Mouse (Mus musculus) right cerebral cortex, adult 18-20 months (tissue): ENCODE measurements around the gene Dock2.

Source experiments
- DNase-seq: peaks from one replicate; pipeline ENCODE4 v3.0.0; 2022; ENCODE audit warnings: mixed read lengths

The Dock2 gene

DNA sequence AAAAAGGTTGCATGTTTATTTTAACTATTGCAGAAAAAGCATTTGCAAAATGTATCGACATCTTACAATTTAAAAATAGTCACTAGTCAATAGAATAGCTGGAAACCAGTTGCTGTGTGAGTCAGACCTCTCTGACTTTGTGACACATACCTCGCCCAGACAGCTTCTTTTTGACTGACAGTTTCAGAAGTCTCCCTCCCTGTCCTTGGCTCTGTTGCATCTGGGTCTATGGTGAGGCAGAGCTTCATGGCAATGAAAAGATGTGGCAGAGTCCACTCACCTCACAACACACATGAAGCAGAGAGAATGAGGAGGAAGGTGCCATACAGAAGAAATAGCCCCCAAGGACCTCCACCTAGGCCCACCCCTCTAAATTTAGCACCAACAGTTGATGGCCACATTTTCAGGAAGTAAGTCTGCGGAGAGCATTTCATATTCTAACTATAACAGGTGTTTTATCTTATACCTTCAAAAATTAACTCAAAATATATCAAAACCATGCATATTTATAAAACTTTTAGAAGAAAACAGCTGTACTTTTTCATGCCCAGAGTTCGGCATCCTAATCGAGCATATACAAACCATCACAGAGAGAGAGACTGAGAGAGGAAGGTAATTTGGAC is 19.8 kb downstream of the Dock2 start:
- DNase-seq, result no peak

DNA sequence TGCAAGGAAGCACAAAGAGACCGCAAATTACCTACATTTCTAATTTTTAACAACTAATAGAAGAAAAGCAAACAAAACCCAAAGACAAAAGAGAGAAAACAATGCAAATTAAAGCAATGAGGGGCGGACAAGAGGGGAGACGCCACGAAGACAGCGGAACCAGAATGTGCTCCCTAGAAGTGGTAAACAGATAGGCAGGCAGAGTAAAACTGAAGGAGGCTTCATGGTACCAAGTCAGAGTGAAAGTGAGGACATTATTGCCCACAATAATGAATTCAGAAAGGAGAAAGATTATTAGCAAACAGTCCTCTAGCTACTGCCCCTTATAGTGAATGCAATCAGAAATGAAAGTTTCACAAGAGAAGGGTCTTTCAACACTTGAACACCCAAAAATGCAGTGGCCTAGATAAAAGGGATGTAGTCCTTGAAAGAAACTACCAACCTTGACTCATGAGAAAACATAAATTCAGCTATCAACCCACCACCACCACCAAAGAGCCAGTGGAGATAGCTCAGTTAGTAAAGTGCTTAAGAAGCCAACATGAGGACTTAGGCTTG is 21.0 kb downstream of the Dock2 start:
- no peak for DNase-seq

DNA sequence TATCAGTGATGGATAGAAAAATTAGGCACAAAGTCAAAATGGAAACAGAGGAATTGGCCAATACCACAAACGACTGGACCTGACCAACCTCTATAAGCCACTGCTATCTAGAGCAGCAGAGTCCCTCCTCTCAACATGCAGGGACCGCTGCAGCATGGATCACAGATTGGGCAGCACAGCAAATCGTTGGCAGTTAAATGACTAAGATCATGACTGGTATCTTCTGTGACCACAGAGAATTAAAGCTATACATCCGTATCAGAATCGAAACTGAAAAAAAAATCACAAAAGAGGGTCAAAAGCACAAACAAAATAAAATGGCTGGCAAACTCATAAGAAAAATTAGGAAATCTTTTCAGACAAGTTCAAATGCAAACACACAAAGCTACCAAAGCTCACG is 21.6 kb downstream of the Dock2 start:
- no peak for DNase-seq

DNA sequence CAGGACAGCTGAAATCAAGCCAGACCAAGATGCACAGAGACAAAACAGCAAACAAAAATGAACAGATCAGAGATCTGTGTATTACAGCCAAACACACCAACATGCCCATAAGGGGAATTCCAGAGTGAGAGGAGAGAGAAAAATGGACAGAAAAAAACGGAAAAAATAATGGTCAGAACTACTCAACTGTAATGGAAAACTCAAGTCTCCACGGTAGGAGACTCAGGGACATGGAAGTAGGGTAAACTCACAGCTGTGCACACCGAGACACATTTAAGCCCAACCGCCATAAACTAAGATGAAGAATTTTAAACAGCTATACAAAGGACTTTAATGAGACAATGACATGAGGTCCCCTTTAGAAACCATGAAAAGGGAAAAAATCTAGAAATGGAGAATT is 24.1 kb downstream of the Dock2 start:
- no peak for DNase-seq

DNA sequence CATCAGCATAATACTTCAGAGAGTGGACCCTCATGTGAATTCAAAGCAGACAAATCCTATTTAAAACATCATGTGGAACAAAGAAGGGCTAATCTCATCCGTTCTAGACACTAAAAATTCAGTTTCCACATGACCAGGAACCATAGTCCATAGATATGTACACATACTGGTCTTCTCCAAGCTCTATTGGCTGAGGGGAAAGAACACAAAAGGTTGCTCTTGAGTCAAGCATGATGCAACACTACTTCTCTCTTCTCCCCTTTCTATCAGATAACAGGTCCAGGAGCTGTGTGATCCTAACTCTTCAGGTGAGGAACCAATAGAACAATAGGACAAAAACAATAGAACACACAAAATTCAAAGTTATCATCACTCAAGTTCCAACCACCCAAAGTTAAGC is 42.6 kb downstream of the Dock2 start:
- DNase-seq, result no peak

DNA sequence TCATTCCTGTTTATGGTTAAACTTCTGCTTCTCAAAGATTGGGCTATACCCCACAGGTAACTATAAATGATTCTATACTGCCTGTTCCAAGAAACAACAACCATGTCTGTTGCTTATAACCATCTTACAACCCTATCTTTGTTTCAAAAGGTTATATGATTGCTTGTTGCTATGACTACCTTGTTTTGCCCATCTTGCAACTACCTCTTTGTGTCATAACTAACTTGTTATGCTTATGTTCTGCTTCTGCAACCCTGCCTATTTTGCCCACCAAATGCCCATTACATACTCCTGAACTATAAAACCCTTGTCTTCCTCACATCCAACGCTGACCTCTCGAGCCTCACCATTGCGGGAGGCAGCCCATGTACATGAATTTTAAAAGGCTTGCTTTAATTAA is 43.9 kb downstream of the Dock2 start:
- no peak for DNase-seq

DNA sequence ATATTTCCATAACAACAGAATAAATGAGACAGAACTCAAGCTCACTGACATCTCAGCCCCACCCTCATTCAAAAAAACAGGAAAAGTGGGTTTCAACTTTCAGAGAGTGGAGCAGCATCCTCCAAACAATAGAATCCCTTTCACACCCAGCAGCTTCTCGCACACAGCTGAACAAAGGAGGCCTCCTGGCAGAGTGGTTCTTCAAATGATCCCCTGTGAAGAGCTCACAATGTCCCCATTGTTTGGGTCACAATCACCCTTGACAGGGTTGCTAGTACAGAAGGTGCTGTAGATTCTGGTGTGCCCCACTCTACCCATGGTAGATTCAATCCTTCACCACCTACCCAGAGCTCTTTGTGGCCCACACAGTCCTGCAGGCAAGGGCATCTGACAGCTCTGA is 44.7 kb downstream of the Dock2 start:
- peak; percentile 33 for DNase-seq

DNA sequence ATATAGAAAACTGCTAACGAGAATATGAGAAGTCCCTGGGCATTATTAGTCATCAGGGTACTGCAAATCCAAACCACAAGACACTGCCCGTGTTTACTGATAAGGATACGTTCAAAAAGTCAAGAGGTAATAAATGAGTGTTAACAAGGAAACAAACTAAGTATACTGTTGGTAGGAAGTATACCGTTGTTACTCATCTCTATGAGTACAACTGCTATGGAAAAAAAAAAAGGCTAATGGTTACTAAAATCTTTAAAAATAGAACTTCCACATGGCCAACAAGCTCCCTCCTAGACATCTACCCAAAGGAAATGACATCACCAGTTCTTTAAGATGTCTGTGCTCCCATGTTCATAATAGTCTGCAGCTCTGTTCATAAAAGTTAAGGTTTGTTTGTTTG is 46.5 kb downstream of the Dock2 start:
- no peak for DNase-seq

DNA sequence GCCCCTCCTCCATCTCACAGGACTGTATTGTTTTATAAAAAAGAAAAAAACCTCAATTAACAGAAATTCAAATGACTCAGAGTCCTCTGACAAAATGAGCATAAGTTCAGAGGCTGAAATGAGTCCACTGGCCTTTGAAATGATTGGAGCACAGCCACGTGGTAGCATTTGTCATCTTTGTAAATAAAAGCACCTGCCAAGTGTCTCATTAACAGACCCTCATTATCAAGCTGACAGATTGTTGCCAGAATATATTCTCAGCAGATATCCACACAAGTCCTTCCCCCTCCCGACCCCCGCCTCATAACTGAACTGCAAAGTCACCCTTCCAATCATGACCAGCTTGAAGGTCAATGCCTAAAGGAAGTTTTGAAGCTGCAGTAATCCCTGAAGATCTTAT is 49.7 kb downstream of the Dock2 start:
- DNase-seq, result no peak

DNA sequence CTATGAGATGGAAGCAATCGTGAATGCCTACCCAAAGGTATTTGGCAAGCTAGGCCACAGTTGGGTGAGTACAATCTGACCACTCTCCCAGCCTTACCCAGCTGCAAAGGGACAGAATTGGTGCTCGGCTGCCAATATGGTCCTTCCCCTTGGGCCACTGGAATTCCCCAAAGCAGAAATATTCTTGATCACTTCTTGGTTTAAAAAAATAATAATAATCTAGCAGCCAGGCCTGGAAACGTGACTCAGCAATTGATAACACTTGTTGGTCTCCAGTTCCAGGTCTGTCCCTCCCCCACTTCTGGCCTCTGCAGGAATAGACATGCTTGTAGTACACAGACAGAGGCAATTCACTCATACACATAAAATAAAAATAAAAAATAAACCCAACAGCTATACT is 56.2 kb downstream of the Dock2 start:
- DNase-seq, result no peak

DNA sequence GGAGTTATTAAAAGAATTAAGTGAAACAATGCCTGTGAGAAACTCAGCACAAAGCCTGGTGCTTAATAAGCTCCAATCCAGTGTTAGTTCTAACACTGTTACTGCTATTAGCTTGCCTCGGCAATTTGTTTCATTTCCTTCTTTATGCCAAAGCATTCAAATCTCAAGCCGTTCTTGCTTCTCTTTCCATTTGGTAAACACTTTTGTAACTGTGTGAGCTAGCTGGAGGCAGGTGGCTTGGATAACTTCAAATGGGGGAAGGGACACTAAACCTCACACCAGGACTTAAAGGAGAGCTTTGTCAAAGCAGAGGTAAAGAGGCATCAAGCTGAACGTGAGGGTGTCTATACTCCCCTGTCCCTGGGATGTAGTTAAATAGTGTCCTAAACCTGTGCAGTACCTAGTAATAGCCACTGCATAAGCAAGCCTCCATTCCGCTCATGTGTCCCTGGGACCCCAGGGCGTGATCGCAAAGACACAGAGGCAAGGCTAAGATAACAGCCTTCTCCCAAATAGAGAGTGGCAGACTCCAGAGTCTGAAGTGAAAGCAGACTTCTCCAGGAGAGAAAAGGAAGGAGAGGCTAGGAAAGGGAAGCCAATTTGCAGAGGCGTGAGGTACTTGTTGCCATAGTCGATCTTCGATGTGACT is 56.9 kb downstream of the Dock2 start:
- no peak for DNase-seq

DNA sequence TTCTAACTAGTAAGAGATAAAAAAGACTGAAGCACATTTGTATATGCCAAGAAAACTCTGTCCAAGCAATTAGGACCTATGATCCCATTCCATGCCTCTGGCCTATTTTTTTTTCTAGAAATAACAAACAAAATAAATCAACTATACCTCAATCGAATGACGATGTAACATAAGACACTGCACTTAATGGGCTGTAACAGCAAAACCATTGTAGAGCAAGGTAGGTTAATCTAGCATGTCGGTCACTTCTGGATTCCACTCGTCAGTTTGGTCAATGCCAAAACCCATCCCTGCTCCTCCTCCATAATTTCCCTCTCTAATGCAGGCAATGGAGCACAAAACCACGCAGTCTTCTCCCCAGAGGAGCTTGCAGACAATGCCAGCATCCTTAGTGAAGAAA is 70.3 kb downstream of the Dock2 start:
- DNase-seq, result no peak

DNA sequence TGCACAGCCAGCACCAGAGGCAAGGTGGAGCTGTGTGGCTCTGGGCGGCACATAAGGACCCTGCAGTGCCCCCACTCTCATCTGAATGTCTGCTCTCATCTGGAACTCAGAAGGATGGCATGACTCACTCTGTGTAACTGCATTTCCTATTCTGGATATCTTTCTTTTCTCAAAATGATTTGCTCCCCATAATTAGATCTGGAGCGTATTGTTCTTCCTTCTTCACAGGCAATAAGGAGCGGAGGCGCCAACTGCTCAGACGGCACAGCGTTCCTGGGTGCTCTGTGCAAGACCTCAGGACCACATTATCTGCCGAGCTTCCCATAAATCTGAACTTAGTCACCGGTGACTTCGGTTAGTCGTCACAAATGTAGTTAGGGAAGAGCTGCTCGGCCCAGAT is 75.4 kb downstream of the Dock2 start:
- peak; percentile 28 for DNase-seq

DNA sequence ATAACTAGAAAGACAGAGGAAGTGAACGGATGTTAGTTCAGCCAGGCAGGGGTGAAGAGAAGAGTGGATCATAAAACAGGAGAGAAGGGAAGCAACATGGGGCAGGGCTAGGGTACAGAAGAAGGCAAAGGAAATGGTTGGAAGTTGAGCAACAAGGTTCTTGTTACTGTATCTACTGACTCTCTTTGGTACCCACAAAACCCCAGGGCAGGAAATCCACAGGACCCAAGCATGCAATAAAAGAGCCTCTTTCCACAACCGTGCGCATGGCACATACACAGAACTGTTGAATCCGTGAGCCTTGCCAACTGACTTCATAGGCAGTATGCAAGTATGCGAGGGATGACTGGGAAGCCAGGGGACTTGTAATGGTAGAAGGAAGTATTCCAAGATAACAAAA is 76.3 kb downstream of the Dock2 start:
- no peak for DNase-seq

DNA sequence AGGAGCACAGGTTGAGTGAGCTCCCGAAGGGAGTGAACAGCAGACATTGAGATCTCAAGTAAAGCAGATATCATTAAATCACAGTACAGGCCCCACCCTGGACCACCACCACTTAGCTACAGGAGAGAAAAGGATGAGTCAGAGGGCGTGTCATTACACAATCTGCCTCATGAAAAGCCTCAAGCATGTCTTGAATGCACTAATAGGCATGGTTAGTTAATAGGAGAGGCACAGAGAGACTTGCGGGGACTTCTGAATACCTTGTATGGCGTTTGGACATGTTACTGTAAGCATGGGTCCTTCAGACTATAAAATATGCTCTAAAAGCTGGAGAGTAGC is 78.6 kb downstream of the Dock2 start:
- DNase-seq, result no peak

DNA sequence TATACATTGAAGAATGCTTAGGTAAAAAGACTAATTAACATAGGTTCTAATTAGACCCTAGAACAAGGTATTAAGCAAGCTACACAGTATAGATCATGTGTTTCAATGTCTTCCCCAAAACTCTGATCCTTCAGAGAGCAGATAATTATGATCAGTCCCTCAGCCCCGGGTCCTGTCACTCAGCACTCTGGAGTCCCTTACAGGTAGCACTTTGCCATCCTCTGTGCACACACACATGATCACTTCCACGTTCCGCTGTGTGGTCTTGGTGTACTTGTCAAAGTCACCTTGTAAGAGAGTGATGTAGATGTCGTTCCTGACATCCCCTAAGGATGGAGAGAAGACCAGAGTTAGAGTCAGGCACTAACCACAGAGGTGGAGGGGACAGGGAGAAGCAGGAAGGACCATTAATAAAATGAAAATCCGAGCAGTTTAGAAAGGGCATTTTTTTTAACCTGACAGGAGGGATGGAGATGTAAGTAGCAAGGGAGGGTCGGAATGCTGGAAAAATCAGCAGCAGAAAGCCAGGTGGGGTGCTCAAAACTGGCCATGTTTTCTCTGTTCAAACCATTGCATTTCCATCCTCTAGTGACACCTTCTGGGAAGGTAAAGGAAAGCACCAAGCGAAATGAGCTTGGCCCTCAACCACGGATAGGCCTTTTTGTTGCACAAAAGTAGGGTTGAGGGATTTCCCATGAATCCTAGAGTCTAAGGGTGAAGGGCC is 79.1 kb downstream of the Dock2 start:
- no peak for DNase-seq

DNA sequence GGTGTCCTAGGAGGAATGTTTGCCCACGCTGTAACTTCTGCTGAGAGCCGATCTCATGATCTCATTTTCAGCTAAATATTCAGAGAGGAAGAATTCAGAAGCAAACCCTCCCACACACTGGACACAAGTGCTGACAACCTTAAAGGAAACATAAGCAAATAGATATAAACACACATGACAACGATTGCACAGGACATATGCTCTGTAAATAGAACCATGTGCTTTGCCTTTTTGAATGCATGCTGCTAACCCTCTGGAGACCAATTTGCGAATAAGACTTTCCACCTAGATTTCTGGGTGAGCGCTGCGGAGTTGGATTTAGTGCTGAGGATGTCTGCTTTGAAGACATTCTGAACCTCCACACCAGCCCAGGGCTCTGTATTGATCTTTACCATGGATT is 79.8 kb downstream of the Dock2 start:
- DNase-seq, result peak; percentile 3

DNA sequence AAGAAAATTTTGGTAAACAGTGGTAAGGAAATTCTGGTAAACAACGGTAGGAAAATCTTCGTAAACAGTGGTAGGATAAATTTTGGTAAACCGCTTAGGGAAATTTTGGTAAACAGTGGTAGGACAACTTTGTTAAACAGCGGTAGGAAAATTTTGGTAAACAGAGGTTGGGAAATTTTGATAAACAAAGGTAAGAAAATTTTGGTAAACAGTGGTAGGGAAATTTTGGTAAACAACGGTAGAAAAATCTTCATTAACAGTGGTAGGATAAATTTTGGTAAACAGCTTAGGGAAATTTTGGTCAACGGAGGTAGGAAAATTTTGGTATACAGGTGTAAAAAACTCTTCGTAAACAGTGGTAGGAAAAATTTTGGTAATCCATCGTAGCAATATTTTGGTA is 101.9 kb downstream of the Dock2 start:
- no peak for DNase-seq

DNA sequence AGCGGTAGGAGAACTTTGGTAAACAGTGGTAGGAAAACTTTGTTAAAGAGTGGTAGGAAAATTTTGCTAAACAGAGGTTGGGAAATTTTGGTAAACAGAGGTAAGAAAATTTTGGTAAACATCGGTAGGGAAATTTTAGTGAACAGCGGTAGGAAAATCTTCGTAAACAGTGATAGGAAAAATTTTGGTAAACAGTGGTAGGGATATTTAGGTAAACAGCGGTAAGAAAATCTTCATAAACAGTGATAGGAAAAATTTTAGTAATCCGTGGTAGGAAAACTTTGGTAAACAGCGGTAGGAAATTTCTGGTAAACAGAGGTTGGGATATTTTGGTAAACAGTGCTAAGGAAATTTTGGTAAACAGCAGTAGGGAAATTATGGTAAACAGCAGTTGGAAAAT is 239.1 kb downstream of the Dock2 start:
- DNase-seq, result no peak

DNA sequence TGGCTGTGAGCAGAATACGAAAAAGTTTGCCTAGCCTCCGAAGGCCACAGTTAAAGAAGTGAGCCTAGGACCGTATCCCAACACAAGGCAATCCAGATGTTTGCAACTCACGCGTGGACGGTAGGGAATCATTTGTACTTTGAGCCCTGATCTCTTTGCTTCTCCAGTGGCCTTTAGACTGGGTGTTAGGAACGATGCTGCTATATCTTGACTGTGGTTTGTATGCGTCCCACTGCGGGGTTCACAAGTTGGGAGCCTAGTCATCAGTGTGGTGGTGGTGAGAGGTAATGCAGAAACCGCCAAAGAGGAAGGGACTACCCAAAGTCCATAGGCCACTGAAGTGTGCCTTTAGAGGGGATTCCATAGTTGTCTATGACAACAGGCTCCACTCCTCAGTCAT is 251.6 kb downstream of the Dock2 start:
- DNase-seq, result no peak

DNA sequence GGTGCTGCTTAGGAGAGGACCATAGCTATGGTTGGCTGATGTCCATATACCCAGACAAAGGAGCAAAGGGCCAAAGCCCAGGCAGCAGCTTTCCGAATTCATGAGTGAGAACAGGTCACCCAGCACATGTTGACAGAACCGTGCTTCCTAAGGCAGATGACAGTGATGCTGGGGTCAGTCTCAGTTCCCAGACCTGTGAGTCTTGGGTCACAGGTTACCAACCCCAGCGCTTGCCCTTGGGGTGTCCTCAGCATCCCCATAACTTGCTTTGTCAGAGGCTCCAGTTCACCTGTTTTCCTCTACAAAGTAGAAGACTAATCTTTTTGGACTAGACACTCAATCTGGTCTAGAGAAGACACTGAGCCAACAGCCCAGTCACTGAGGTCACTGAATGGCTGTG is 252.7 kb downstream of the Dock2 start:
- no peak for DNase-seq

DNA sequence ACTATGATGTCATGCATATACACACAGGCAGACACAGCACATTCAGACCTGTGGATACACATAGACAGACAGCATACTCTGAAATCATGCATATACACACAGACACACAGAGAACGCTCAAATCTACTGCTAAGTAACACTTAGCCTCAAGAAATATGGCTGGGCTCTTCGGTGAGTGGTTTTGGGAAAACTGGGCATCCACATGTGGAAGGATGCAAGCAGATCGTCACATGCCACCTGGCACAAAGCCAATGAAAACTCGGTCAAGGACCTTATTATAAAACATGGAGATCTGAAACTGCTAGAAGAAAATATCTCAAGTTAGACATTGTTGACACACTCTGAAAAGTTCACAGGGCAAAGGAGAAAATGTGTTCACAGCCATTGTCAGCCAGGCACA is 255.7 kb downstream of the Dock2 start:
- DNase-seq, result no peak

DNA sequence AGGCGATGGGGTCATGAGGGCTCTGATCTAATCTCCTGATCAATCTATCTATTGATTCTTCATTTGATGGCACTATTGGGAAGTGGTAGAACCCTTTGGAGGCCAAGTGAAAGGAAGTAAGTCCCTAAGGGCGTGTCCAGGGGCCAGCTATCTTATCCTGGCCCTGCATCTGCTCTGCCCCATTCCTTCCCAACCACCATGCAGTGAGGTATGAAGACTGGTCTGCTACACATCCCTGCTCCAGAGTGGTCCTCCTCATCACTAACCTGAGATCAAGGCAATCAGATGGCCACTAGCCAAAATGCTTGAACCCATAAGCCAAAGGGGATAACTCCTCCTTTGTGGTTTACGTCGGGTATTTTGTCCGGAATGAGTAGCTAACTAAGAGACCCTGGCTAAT is 256.5 kb downstream of the Dock2 start:
- no peak for DNase-seq

DNA sequence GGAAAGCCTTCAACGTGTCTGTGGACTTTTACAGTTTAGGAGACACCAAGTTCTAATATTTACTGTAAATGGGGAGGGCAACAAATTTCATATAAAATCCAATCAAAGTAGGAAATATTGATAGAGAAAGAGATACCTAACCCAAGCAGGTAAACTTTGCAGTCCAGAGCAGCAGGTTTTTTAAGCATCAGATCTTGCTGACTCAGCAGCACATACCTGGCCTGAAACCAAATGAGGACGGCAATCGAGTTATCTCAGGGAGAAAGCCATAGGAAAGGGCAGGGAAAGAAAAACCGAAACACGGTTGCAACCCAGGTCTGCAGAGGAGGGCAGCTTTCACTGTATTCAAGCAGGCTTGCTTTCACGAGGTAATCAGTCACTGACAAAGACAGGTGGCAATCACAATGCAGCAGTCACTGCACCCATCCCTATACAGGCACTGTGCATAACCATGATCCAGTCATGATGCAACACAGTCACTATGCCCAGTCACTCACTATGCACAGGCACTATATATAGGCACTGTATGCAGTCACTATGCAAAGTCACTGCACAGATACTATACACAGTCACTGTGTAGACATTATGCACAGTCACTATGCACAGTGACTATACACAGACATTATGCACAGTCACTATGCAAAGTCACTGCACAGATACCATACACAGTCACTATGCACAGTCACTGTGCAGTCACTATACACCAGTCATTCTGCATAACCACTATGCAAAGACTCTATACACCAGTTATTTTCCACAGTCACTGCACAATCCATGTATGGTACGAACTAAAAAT is 258.4 kb downstream of the Dock2 start:
- DNase-seq, result no peak
